Mouse (Mus musculus): ENCODE data around the gene Cntn5. TPM values are rescaled to one million over a fixed set of nuclear protein-coding genes. Genes with fewer than 3 reads are reported as not detected.

Cntn5 gene
- polyA plus RNA-seq, 1 experiment = not detected

DNA sequence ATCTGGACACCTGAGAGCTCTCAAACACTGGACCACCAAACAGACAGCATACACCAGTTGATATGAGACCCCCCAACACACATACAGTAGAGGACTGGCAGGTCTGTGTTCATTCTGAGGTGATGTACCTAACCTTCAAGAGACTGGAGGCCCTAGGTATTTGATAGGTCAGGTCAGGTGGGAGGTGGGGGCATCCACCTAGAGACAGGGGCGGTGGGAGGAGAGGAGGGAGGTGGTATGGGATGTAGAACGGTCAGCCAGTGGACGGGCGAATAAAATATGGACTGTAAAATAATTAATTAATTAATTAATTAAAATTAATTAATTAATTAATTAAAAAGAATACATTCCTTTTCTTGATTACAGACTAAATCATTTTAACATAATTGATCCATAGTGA is 182.5 kb downstream of the Cntn5 start:
- Histone ChIP-seq H3K27me3 (ENCODE audit: control insufficient read depth, insufficient read depth, insufficient read length) (no peaks in the 10 kb centered on the region), H3K79me2 (ENCODE audit: control insufficient read depth, insufficient read depth) (no peaks in the 10 kb centered on the region), H3ac (ENCODE audit: control insufficient read depth, insufficient read length, low read depth) (no peak overlapping the region), H3K4me3 (ENCODE audit: insufficient read depth, poor library complexity, severe bottlenecking) (no peak overlapping the region), H3K36me3 (ENCODE audit: control insufficient read depth, insufficient read depth) (no peaks in the 10 kb centered on the region), H3K79me3 (ENCODE audit: low read depth) (no peaks in the 10 kb centered on the region)
- no peak for TF ChIP-seq CTCF (IDR thresholded peaks at IDR 0.05; ENCODE audit: control insufficient read depth, insufficient read depth, insufficient read length)
- no peak for TF ChIP-seq CEBPB (IDR thresholded peaks at IDR 0.05; ENCODE audit: low read depth)
- no peak for TF ChIP-seq MYOG (IDR thresholded peaks at IDR 0.05; ENCODE audit: control insufficient read depth, extremely low read depth, insufficient read length)
- TF ChIP-seq MYOD1 (IDR thresholded peaks at IDR 0.05; ENCODE audit: control insufficient read depth, insufficient read length, low read depth) = no peak
- no peak for TF ChIP-seq USF1 (IDR thresholded peaks at IDR 0.05; ENCODE audit: low read depth)
- TF ChIP-seq FOSL1 (IDR thresholded peaks at IDR 0.05; ENCODE audit: insufficient read depth, low read length, poor library complexity, severe bottlenecking) = no peak

DNA sequence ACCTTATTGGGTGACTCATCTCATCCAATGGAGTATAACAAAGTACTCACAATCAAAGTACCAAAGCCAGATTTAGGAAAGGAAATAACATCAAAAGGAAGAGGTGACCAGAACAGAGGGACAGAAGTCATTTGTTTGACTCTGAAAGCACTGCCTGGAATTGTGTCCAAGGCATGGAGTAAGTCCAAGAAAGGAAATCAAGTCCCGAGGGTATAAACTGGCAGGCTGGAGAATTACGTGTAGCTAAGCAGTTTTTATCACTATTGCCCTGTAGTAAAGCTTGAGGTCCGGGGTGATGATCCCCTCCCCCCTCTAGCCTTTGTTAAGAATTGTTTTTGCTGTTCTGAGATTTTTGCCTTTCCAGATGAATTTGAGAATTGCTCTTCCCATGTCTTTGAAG is 185.6 kb downstream of the Cntn5 start:
- Histone ChIP-seq H3K79me2 (ENCODE audit: control insufficient read depth, insufficient read depth) (no peaks in the 10 kb centered on the region), H3K79me3 (ENCODE audit: low read depth) (no peaks in the 10 kb centered on the region), H3K27me3 (ENCODE audit: control insufficient read depth, insufficient read depth, insufficient read length) (no peaks in the 10 kb centered on the region), H3ac (ENCODE audit: control insufficient read depth, insufficient read length, low read depth) (no peak overlapping the region), H3K36me3 (ENCODE audit: control insufficient read depth, insufficient read depth) (no peaks in the 10 kb centered on the region), H3K4me3 (ENCODE audit: insufficient read depth, poor library complexity, severe bottlenecking) (no peak overlapping the region)
- no peak for TF ChIP-seq CTCF (IDR thresholded peaks at IDR 0.05; ENCODE audit: control insufficient read depth, insufficient read depth, insufficient read length)
- TF ChIP-seq MYOG (IDR thresholded peaks at IDR 0.05; ENCODE audit: control insufficient read depth, extremely low read depth, insufficient read length) = no peak
- no peak for TF ChIP-seq FOSL1 (IDR thresholded peaks at IDR 0.05; ENCODE audit: insufficient read depth, low read length, poor library complexity, severe bottlenecking)
- TF ChIP-seq CEBPB (IDR thresholded peaks at IDR 0.05; ENCODE audit: low read depth) = no peak
- TF ChIP-seq USF1 (IDR thresholded peaks at IDR 0.05; ENCODE audit: low read depth) = no peak
- no peak for TF ChIP-seq MYOD1 (IDR thresholded peaks at IDR 0.05; ENCODE audit: control insufficient read depth, insufficient read length, low read depth)
- TF ChIP-seq MAX (IDR thresholded peaks at IDR 0.05) = no peak

DNA sequence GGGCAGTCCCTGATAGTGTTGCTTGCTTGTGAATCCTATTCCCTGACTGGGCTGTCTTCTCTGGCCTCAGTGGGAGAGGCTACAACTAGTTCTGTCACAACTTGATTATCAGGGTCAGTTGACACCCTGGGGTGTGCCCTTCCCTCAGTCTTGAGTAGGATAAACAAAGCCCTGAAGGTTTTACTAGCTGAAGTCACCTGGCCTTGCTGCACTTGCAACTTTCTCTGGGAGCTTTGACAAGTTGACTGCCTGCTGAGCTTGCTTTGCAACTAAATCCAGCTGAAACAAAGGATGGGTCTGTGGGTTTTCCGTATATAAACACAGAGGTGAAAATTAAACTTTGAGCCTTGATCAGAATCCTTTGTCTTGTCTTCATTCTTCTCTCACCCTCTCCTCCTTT is 190.9 kb downstream of the Cntn5 start:
- Histone ChIP-seq H3K27me3 (ENCODE audit: control insufficient read depth, insufficient read depth, insufficient read length) (no peaks in the 10 kb centered on the region), H3ac (ENCODE audit: control insufficient read depth, insufficient read length, low read depth) (no peak overlapping the region), H3K36me3 (ENCODE audit: control insufficient read depth, insufficient read depth) (no peaks in the 10 kb centered on the region), H3K4me3 (ENCODE audit: insufficient read depth, poor library complexity, severe bottlenecking) (no peak overlapping the region), H3K79me3 (ENCODE audit: low read depth) (no peaks in the 10 kb centered on the region), H3K79me2 (ENCODE audit: control insufficient read depth, insufficient read depth) (no peaks in the 10 kb centered on the region)
- no peak for TF ChIP-seq MYOG (IDR thresholded peaks at IDR 0.05; ENCODE audit: control insufficient read depth, extremely low read depth, insufficient read length)
- no peak for TF ChIP-seq USF1 (IDR thresholded peaks at IDR 0.05; ENCODE audit: low read depth)
- no peak for TF ChIP-seq MYOD1 (IDR thresholded peaks at IDR 0.05; ENCODE audit: control insufficient read depth, insufficient read length, low read depth)
- no peak for TF ChIP-seq FOSL1 (IDR thresholded peaks at IDR 0.05; ENCODE audit: insufficient read depth, low read length, poor library complexity, severe bottlenecking)
- no peak for TF ChIP-seq MAX (IDR thresholded peaks at IDR 0.05)
- TF ChIP-seq CEBPB (IDR thresholded peaks at IDR 0.05; ENCODE audit: low read depth) = no peak
- no peak for TF ChIP-seq CTCF (IDR thresholded peaks at IDR 0.05; ENCODE audit: control insufficient read depth, insufficient read depth, insufficient read length)

DNA sequence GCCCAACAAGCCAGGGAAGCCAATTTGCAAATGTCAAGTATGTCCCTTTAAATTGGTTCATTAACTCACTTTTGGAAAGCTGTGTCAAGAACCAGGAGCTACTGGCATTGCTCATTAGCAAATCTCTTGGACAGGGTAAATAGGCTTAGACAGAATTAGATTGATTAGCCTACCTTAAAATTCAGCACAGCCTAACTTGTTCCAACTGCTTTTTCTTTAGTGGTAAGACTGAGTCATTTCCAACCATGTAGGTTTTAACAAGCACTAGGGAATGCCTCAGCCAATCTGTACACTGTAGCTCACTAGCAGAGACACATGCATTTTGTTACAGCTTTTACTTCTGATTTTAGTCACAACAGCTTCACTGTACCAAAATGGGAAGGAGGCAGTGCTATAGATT is 222.9 kb downstream of the Cntn5 start:
- H3K79me2 ChIP-seq (ENCODE audit: control insufficient read depth, insufficient read depth) = no peaks in the 10 kb centered on the region
- no peaks in the 10 kb centered on the region for H3K79me3 ChIP-seq (ENCODE audit: low read depth)
- TF ChIP-seq USF1 (IDR thresholded peaks at IDR 0.05; ENCODE audit: low read depth) (no peak), MAX (IDR thresholded peaks at IDR 0.05) (no peak)
- H3K4me3 ChIP-seq (ENCODE audit: insufficient read depth, poor library complexity, severe bottlenecking) = no peak overlapping the region
- H3K27me3 ChIP-seq (ENCODE audit: control insufficient read depth, insufficient read depth, insufficient read length) = no peaks in the 10 kb centered on the region
- no peaks in the 10 kb centered on the region for H3K36me3 ChIP-seq (ENCODE audit: control insufficient read depth, insufficient read depth)
- no peak overlapping the region for H3ac ChIP-seq (ENCODE audit: control insufficient read depth, insufficient read length, low read depth)

- no peaks in the 10 kb centered on the region for H3K79me3 ChIP-seq (ENCODE audit: low read depth)
- TF ChIP-seq USF1 (IDR thresholded peaks at IDR 0.05; ENCODE audit: low read depth) (no peak), MAX (IDR thresholded peaks at IDR 0.05) (no peak)
- H3ac ChIP-seq (ENCODE audit: control insufficient read depth, insufficient read length, low read depth) = no peak overlapping the region
- no peaks in the 10 kb centered on the region for H3K36me3 ChIP-seq (ENCODE audit: control insufficient read depth, insufficient read depth)
- no peak overlapping the region for H3K4me3 ChIP-seq (ENCODE audit: insufficient read depth, poor library complexity, severe bottlenecking)
- no peaks in the 10 kb centered on the region for H3K27me3 ChIP-seq (ENCODE audit: control insufficient read depth, insufficient read depth, insufficient read length)
- no peaks in the 10 kb centered on the region for H3K79me2 ChIP-seq (ENCODE audit: control insufficient read depth, insufficient read depth)
Measured at GRCm38 (mm10) chr9:10681181-10681580, 223.4 kb downstream of the Cntn5 start.

DNA sequence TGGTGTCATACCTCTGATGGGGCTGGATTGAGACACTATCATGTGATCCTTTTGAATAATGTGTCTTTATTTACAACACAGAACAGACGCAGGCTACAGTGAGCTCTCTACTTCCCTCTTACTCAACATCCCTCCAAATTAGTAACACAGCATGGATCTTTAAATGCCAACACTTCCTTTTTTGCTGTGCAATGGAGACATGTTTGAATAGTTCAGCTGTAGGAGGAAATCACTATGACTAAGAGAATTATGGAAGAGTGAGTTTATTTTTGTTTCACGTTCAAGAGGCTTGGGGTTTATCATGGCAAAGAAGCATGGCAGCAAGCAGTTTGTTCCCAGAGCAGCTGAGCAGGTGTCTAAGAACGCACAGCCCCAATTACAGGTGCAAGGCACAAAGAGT is 235.9 kb downstream of the Cntn5 start:
- no peaks in the 10 kb centered on the region for H3K27me3 ChIP-seq (ENCODE audit: control insufficient read depth, insufficient read depth, insufficient read length)

More for the DNA sequence above, 235.9 kb downstream of the Cntn5 start:
- Histone ChIP-seq H3ac (ENCODE audit: control insufficient read depth, insufficient read length, low read depth) (no peak overlapping the region), H3K4me3 (ENCODE audit: insufficient read depth, poor library complexity, severe bottlenecking) (no peak overlapping the region), H3K36me3 (ENCODE audit: control insufficient read depth, insufficient read depth) (no peaks in the 10 kb centered on the region), H3K79me2 (ENCODE audit: control insufficient read depth, insufficient read depth) (no peaks in the 10 kb centered on the region), H3K79me3 (ENCODE audit: low read depth) (no peaks in the 10 kb centered on the region)
- TF ChIP-seq CEBPB (IDR thresholded peaks at IDR 0.05; ENCODE audit: low read depth) (no peak), FOSL1 (IDR thresholded peaks at IDR 0.05; ENCODE audit: insufficient read depth, low read length, poor library complexity, severe bottlenecking) (no peak), MYOG (IDR thresholded peaks at IDR 0.05; ENCODE audit: control insufficient read depth, extremely low read depth, insufficient read length) (no peak), MYOD1 (IDR thresholded peaks at IDR 0.05; ENCODE audit: control insufficient read depth, insufficient read length, low read depth) (no peak), USF1 (IDR thresholded peaks at IDR 0.05; ENCODE audit: low read depth) (no peak), MAX (IDR thresholded peaks at IDR 0.05) (no peak)

Measured in C2C12 (cell line).